Mouse (Mus musculus) right cerebral cortex, postnatal 4 days (tissue): ENCODE data around the gene Ncam1.
A peak's percentile ranks its signal among the peaks of the same experiment; 100 is the strongest.

Experiments used
- DNase-seq: peaks from one replicate; pipeline ENCODE4 v3.0.0-alpha.2; 2022

Gene Ncam1

GRCm38 (mm10) chr9:49537814-49538213 lies 260.9 kb downstream of the Ncam1 start:
- no peak for DNase-seq

DNA sequence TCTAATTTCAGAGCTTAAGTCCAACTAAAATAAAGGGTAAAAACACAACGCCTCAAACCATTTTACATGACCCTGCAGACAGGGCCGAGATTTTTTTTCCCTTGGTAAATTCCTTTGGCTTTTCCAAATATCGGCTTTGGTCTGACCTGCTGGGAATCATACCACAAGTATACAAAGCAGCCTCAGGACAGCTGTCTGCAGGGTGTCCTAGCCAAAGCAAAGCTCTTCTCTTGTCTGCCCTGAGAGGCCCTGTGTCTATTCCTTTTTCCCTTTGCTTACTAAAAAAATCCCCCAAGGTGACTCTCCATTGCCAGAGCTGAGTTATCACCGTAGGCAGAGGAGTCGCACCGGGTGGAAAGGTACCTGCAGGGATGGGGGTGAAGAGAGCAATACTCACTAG lies 262.1 kb downstream of the Ncam1 start:
- no peak for DNase-seq

DNA sequence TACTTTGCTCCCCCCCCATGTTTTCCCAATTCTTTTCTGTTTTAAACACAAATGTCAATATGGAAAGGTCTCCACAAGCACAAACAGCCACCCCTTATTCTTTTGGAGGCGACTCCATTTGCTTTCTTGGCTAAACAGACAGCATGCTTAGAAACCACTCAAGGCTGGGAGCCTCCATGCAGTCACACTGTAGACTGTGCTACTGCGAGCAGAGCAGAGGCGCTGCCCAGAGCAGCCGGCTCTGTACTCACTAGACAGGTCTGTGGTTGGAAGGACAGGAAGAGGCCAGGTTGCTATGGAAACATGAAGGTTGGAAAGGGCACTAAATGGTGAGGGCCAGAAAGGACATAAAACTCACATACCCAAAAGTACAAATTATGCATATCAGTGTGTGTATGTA lies 263.8 kb downstream of the Ncam1 start:
- no peak for DNase-seq

DNA sequence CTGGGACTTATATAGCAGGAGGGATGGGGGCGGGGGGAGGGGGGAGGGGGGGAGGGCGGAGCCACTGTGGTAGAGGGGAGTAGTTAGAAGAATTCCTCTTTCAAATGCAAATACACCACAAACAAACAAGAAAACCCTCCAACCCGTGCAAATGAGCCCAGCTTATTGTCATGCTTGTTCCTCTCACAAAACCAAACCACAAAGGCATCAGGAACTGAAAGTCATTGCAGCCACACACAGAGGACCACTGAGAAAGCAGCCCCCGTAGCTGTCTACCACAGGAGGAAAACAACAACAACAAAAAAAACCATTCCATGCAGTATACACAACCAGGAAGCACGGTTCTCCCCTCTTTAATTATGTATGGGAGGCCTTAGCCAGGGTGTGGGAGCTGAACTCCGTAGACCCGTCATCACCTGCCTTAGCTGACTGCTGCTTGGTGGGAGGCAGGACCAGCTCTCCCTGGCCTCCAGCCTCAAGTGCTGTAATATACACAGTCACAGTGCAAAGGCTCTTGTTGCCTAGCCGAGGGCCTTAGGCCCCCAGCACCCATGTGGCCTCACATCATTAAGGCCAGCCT lies 264.7 kb downstream of the Ncam1 start:
- no peak for DNase-seq

- DNase-seq = no peak
Measured at GRCm38 (mm10) chr9:49533455-49533854, 265.3 kb downstream of the Ncam1 start.

DNA sequence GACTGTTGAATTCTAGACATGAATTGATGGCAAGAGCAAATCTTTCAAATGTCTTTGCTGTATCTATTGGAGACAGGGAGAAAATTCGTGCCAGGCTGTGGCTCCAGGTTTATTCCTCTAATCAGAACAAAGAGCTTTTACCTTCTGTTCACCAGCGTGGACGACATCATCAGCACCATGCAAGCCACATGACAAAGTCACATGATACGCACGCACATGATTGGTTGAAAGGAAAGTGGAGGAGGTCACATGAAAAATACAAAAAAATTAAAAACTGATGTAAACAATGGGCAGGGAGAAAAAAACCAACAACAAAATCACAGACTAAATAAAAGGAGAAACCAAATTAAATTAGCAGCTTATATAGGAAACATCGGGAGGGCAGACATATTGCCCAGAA lies 266.9 kb downstream of the Ncam1 start:
- no peak for DNase-seq

DNA sequence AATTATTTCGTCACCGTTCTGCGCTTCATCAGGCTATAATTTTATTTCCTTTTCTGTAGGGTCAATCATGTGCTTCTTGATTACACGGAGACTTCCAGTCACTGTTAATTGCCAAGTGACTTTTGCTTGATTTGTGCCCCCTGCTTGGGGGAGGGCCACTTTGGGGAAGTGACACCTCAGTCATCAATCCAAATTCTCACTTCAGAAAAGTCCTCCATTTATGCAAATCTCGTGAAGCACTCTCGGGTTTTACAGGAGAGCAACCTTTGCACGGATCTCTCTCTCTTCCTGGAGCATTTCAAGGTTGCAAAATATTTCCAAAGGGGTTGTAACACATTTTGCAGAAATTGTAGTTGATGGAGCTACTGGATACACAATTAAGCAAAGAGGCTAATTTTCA lies 267.5 kb downstream of the Ncam1 start:
- DNase-seq = no peak

DNA sequence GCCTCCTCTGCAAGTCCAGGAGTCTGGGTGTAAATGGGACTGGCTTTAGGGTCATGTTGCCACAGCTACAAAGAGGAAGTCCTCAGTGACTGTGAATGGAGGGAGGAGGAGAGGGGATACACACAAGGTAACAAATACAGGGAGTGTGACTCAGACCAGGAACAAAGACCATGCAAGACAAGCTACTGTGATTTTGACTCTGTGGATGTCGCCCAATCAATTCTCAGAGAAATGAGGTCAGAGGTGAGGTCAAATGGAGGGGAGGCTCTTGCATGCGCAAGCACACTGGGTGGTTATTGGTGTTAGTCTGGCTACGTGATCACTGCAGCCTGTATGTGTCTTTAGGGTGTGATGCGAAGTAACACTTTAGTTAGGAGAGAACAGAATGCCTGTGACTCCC lies 268.0 kb downstream of the Ncam1 start:
- no peak for DNase-seq

DNA sequence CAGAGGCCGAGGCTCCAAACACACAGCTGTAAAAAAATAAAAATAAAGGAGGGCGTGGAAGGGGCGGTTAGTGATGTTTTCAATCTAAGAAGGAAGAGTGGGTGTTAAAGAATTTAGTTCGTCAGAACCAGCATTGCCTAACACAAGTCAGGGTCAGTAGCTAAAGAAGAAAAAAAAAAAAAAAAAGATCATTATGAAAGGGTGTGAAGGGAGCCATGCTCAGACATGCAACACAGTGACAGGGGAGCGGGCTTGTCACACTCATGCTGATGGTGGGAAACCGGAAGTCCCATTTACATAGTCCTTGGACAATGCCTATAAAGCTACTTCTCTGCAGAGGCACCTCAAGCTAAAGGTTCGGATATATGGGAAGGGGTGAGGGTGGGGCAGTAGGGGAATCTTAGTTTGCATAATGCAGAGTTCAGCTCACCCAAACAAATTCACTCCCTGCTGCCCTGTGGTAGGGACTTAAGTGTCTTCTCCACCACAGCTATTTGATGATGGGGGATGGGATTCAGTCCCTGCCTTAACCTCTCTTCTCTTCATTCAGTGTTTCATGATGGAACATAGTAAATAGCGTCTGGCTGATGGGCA lies 269.3 kb downstream of the Ncam1 start:
- DNase-seq = no peak

DNA sequence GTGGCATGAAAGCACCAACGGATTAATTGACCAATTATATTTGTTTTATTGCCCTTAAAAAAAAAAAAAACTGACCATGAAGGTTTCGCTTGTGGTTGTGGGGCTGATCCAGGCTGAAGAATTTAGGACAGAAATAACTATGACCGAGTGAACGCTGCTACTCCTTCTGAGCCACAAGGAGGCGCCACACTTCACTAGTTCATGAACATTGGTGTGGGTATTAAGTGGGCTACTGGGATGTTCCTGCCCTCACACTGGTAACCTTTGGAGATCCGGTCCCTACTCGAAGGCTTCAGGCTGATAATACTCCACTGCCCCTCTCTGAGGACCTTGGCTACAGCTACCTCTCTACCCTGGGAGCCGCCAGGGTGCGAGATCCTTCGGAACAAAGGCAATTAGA lies 269.8 kb downstream of the Ncam1 start:
- peak; percentile 58 for DNase-seq

DNA sequence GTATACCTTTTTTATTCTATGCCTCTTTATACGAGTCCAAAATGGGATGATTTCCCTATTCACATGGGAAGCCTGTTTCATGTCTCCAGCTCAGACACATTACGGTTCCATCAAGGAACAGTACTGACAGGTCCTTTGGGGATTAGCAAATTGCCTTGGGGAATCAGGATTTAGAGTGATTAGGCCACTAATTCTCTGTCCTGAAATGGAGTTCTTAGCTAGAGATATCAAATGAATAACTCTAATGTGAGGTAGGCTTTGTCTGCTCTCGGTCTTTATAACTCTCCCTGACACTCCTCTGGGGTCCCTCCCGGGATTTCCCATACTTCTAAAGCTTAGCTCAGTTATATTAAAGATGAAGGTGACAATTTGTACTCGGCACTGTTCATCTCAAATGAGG lies 270.7 kb downstream of the Ncam1 start:
- DNase-seq = no peak

GRCm38 (mm10) chr9:49527340-49527739 lies 271.4 kb downstream of the Ncam1 start:
- peak; percentile 41 for DNase-seq

GRCm38 (mm10) chr9:49524721-49525120 lies 274.0 kb downstream of the Ncam1 start:
- DNase-seq = no peak

DNA sequence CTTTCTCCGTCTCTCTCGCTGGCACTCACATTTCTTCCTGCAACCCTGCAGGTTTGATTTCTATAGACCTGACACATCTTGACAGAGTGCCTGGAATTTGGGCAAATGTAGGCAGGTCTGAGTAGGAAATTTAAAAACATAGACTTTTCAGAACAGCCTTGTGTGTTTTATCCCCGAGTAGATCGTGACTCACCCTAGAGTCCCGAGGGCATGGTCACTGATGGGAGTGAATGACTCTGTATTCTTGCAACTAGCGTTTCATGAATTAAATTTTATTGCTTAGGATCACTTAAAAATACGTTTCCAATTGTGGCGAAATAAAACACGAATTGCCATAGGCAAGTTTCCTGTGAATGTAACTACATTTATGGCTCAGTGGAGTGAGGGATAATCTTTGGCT lies 274.8 kb downstream of the Ncam1 start:
- DNase-seq = no peak

- no peak for DNase-seq
Measured at GRCm38 (mm10) chr9:49514306-49514705, 284.4 kb downstream of the Ncam1 start.

DNA sequence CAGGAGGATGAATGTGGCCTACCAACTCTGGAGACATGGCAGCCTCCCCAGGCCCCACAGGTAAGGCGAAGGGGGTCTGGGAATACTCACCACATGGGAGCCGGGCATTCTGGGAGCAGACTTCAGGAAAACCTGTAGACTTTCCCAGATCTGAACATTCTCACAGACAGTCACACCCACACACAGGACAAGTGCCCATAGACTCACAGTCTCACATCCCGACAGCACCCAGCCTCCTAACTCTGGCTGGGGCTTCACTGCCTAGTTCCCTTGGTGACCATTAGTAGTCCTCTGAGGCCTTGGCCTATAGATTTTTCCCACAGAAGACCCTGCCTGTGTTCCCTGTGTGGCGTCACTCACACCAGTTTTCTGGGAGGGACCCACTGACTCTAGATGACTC lies 288.1 kb downstream of the Ncam1 start:
- DNase-seq = no peak

DNA sequence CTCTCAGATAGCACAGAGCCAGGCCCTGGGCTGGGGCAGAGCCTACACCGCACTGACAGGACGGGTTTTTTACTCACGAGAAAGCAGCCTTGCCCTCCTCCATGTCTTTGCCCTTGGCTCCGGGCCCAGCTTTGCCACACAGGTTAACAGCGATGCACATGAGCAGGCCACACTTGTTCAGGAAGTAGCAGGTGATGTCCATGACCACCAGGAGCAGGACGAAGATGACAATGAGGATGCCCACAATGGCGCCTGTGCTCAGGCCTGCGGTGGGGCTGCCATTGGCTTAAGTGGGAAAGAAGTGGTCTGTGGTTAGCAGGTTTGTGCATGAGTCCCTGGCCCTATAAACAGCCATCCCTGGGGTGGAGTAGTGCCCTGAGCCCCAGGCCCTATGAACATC lies 289.1 kb downstream of the Ncam1 start:
- no peak for DNase-seq

- DNase-seq = no peak
Measured at GRCm38 (mm10) chr9:49509094-49509493, 289.6 kb downstream of the Ncam1 start.

DNA sequence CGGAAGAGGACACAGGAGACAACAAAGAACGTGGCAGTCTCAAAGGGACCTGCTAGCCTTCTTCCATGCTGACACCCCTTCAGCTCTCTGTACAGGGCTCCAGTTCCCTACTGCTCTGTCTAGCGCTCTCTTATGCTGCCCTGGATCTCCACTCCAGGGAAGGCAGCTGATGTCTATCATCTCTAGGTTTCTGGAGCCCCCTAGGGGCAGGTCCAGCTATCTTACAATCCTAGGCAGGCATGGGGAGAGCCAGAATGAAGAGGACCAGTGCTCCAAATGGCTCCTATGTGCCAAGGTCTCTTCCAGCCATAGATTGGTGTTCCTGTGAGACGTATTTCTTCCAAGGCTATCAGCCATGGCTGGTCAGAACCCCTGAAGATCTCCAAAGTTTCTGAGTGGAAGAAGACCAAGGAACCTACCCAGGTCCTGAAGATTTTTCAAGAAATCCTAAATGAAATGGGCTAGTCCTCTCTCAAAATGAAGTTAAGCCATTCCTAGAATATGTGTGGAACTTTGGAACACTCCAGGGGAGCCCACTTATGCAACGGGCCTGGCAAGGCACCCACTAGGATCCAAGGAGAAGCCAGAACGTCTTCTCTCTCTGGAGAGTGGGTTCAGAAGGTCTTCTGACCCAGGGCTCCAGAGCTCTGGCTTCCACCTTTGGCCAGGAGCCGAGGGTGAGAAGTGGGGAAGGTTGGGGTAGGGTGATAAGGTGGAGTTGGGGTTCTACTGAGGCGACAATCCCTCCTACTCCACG lies 290.7 kb downstream of the Ncam1 start:
- DNase-seq = no peak

DNA sequence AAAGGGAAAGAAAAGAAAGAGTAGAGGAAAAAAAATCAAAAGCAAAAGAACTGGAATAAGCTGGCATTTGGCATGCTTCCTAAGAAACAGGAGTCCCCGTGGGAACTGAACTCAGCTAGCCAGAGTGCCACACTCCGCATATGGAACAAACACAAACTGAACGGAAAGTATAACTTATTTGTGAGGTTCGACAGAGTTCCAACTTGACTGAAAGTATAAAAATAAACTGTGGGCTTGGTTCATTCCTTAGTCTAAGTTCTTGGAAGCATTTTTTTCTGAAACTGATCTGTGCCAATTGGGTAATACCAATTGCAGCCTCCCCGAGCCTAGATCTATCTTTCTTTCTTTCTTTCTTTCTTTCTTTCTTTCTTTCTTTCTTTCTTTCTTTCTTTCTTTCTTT lies 294.1 kb downstream of the Ncam1 start:
- no peak for DNase-seq

DNA sequence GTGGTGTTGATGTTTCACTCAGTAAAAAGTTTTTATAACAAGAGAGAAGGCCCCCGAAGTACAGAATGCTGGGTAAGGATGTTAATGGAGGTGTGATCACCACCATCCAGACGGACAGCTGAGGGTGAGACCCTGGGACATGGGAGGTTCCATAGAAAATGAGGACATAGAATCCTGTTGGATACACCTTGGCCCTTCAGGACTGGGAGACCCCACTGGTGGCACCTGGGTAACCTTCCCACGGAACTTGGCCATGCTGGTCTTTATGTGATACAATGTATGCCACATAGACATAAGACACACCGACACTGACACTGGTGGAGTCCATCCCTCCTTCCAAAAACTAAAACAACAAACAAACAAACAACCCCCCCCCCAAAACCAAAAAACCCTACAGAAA lies 296.5 kb downstream of the Ncam1 start:
- DNase-seq = no peak

GRCm38 (mm10) chr9:49499878-49500277 lies 298.8 kb downstream of the Ncam1 start:
- peak; percentile 1 for DNase-seq

DNA sequence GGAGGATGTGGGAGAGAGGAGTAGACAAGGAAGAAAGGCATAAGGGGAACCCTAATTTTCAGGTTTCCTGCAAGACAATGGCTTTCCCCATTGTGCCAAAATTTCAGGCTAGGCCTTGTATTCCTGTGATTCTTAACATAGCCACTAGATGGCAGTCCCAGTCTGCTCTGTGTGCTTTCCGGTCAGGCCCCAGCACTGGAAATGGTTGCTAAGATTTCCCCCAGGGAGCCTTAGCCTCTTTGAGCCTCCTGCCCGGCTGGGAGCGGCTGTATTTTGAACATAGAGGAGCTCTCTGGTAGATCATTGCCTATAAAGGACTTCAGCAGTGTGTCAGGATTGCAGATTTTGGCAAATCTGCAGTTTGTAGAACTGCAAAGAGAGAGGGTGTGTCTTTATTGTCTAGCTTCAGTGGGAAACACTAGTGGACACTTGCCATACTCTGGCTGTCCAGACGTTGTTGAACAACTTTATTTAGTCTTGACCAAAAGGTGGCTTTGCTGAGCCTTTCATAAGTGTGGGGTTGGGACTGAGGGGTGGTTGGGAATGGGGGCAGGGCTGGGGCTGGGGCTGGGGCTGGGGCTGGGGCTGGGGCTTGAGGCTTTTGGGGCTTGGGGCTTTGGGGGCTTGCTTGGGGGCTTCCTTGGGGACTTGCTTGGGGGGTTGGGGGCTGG lies 304.6 kb downstream of the Ncam1 start:
- DNase-seq = peak; percentile 56

DNA sequence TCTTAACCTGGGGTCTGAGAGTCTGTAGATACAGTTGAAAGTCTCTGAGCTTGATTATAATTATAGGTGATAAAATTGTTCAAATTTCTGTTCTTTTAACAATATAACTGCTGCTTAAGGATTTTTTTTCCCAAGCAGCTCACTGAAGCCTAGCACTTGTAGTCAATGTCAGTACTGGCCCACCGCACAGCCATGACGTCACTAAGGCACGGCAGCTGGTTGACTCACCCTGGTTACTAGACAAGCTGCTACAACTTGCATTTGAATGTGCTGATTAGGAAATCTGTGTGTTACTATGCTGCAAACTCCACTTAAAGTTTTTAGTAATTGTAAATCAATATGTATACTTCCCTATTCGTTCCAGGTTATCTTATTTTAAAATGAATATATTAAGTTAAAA lies 308.1 kb downstream of the Ncam1 start:
- DNase-seq = no peak
